Mouse (Mus musculus) spleen, postnatal 36 days (tissue): Measurements from ENCODE around the gene Prdm13.

Experiments
- DNase-seq, 2 experiments: peaks; one replicate each; pipeline ENCODE4 v3.0.0; 2022; ENCODE audit warnings: low spot score in 2 of 2, mixed read lengths in 1 of 2

Gene Prdm13

GRCm38 (mm10) chr4:21685595-21686091 is at the start of gene Prdm13:
TSS of gene Prdm13 (minus strand) at chr4:21685963.
- no peak for DNase-seq

DNA sequence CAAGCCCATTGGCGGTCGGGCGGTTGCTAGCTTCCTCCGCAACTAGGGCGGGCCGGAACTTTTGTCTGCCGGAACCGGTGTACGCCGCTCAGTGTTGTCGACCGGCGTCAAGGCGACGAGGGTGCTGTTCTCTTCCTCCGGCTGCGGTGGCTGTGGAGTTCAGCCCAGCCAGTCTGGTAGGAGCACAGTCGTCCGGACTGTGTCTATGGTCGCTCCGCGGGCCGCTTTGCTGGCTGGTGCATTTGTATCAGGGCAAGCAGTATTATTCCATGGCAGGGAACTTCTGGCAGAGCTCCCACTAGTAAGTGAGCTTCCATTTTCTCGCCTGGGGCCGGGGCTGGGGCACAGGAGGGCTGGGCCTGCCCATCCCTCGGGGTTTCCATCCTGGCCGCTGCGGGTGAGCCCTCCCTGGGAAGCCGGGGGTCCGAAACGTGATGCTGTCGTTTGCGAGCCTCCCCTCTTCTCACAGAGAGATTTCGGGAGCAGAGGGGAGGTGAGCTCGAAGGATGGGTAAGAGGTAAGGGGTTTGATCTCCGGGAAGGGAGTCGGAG is 41.9 kb upstream of the Prdm13 start, which contains the start of gene Ccnc:
Ccnc (plus strand) TSS at position 87 of the 551 bp plus-strand sequence.
- peak; percentile 88 for DNase-seq

DNA sequence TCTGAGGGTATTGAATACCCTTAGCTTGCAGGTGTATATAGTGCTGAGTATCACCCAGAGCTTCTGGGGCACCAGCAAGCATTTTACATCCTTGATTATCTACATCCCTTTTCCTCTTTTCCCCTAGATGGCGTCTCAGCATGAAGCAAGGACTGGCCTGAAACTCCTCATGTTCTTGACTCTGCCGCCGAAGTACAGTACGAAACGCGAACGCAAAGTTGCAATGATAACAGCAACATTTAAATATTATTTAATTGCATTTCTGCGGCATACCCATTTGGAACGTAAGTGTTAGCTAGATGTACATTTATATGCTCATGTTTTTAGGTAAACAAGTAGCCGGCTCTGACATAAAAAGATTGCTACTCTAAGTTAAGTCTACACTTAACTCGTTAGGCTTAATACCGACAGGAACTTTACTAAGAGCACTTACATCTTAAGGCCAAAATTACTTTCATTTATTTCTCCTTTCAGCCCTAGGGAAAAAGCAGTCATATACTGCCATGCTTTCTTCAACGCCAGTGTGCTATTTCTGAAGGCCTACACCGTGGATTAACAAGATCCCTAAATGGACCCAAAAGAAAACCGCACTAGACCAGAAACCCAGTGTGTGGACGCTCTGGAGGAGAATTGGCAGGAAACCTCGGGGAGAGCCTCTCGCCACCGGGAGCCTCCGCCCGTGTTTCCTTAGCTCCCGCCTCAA is 41.3 kb upstream of the Prdm13 start:
- DNase-seq: peak; percentile 15 to 50

DNA sequence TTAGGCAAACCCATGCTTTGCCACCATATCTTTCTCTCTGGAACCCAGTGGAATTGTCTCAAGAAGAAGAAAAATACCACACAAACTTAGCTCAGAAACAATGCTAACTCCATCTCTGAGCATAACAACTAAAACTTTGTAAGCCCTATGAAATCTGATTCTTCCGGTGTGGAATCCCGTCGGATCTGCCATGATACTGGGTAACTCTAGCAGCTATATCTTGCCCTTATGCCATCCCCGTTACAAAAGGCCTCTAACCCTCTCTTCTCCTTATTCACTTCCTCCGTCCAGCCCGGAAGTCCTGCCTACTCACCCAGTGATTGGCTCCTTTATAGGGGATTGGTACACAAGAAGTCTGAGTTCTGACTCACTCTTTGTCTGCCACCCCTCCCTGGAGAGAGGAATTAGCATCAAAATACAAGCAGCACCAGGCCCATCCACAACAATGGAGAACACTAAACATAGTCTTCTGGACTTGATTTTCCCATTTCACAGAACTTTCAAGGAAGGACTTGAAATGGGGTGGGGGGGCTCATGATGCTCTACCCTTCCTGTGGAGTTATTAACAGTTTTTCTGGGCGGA is 37.1 kb upstream of the Prdm13 start:
- DNase-seq: no peak

GRCm38 (mm10) chr4:21712147-21712546 is 26.4 kb upstream of the Prdm13 start:
- peak; percentile 56 to 58 for DNase-seq

GRCm38 (mm10) chr4:21705046-21705445 is 19.3 kb upstream of the Prdm13 start:
- DNase-seq: no peak

DNA sequence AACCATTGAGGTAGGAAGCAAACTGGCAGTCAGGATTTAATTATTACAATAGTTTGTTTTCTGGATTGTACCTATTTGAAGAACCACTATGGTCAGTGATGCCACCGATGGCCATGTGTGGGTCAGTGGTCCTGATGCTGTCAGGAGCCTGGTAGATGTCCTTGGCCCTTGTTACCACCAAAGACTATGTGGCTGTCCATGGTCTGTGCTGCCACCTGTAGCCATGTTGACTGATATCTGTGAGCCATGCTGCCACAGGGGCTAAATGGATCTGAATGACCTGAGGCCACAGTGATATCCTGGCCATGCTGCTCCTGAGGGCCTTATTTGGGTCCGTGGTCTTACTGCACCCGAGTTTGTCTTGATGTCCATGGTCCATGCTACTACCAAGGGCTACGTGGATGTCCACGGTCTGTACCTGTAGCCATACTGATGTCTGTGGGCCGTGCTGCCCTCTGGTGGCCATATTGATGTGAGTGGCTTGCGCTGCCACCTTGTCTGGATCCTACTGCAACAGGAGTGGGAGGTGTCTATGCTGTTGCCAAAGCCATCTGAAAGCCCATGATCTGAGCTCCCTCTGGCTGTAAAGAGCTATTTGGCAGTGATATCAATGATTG is 10.0 kb upstream of the Prdm13 start:
- DNase-seq: peak; percentile 27 to 33

DNA sequence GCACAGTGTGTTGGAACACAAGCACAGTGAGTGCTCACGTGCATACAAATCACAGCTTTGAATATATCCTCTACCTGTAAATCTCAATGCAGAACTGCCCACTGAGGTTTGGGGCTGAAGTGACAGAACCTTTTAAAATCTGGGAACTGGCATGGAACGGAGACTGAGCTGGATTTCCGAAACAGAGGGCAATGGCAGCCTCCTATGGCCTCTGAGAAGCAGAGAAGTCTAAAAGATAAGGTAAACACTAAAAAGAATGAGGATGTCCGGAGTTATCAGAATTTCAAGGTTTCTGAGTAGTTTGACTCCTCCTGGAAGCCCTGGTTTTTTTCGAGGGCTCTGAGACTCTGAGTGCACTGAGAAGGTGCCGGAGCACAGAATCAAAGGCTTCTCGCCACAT is 4.5 kb upstream of the Prdm13 start:
- no peak for DNase-seq

DNA sequence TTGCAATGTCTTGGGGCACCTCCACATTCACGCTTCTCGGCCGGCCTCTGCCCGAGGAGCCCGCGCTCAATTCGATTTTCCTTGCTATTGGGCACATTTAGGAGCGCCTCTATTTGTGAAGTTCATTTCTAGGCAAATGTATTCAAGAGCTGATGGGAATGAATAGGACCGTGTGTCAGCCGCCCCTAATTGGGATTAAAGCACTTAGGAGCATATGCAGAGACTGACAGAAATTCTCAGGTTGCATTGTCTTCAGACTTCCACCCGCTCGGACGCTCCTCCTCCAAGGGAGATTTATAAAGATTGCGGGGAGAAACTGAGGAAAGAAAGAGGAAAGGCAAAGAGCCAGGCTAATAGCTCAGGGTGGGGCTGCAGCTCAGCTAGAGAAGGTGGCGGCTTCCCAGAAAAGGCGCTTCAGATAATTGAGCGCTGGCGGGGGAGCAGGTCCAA is 3.8 kb upstream of the Prdm13 start:
- no peak for DNase-seq

GRCm38 (mm10) chr4:21688703-21689200 is 3.0 kb upstream of the Prdm13 start:
- no peak for DNase-seq

DNA sequence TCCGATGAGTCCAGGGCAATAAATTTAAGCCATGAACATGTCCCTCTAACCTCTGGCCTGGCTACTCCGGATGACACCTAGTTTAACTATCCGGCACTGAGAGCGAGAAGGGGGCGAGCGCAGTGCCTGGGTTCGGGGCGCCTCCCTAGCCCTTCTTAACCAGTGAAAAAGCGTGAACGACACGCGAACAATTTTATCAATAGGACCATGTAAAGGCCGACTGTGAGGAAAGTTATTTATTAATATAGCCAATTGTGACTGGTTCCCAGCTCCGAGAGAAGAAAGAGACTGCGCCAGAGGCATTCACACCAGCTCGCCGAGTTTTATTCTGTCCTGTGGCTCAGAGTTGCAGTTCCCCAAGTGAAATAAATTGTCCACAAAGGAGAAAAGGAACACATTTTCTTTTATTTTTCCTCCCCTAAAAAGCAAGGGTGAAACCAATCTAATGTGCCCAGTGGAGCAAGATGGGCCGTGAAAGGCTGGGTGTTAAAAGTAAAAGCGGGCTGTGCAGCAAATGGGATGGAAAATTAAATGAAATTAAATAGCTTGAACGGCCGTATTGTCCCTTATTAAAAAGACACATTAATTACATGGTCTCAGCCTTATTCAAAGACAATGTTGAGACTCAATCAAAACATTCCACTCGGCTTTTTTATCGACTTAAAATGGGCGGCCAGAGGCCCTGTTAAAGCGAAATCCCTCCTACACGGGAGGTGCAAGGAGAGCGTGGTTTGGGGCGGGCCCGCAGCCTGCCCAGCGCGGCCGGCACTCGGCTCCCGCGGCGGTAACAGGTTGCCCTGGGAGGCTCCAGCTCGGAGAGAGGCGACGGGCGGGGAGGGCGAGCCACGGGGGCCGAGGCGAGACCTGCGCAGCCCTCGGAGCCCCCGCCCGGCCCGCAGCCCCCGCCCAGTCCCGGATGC is 2.3 kb upstream of the Prdm13 start:
- no peak for DNase-seq

GRCm38 (mm10) chr4:21686934-21687333 is 1.2 kb upstream of the Prdm13 start:
- DNase-seq: no peak

DNA sequence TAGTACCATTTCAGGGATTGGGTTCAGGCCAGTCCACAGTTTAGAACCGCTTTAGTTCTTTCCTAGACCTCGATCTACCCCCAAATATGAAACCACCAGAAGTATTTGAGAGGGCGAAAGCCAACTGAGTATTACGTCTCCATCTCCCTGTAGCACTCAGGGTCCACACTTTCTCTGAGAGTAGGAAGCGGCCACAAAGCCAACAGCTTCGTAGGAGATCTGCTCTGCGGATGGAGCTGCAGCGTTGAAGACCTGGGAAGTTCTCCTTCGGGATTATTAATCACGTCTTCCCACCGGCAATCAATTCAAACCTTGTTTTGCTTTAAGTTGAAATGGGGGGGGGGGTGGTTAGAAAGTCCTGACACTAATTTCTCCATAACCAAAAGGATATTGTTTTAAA is 653 bp upstream of the Prdm13 start:
- DNase-seq: no peak

GRCm38 (mm10) chr4:21684341-21684970 is 1.3 kb downstream of the Prdm13 start:
- DNase-seq: no peak

DNA sequence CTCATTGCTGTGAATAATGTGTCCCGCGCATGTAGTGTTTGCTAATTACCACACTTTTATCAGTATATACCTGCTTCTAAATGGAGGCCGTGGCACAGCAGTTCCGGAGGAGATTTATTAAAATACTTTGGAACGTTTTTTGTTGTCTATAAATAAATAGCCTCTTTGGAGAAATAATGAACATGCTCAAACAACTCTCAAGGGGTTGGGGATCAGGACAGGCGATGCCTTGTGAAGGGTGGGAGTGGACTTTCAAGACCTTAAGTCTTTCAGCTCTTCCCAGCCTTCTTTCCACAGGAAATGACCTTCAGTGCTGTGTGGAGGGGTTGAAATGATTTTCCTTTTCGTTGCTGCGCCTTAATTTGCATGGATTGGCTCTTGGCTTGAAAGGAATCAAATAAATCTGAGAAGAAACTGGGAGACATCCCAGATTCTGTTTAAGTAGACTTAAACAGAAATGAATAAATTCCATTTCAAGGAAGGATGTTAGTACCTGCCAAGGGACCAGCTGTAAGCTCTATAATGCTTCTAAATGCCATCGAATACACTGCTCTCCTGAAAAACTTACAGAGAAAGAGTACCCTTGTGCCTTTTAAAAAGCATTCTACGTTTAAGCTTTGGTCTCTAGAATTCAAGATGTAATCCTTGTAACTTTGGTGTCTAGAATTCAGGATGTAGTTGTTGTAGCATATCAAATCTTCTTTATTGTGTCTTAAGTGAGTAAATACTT is 3.2 kb downstream of the Prdm13 start:
- no peak for DNase-seq

DNA sequence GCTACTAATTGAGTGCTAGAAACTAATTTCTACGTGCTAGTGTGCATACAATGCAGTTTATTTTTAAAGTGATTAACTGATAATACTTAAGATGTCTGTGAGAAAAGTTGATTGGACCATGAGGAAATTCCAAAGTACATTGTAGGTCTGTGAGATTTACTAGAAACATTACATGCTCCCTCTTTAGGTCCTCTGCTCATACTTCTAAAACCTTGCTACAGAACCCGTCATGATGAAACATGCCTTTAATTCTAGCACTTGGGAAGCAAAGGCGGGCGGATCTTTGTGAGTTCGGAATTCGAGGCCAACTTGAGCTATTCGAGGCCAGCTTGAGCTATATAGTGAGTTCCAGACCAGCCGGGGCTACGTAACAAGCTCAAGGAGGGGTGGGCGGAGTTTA is 4.8 kb downstream of the Prdm13 start:
- DNase-seq: no peak

- DNase-seq: no peak
Measured at GRCm38 (mm10) chr4:21679624-21680480, 5.9 kb downstream of the Prdm13 start.

DNA sequence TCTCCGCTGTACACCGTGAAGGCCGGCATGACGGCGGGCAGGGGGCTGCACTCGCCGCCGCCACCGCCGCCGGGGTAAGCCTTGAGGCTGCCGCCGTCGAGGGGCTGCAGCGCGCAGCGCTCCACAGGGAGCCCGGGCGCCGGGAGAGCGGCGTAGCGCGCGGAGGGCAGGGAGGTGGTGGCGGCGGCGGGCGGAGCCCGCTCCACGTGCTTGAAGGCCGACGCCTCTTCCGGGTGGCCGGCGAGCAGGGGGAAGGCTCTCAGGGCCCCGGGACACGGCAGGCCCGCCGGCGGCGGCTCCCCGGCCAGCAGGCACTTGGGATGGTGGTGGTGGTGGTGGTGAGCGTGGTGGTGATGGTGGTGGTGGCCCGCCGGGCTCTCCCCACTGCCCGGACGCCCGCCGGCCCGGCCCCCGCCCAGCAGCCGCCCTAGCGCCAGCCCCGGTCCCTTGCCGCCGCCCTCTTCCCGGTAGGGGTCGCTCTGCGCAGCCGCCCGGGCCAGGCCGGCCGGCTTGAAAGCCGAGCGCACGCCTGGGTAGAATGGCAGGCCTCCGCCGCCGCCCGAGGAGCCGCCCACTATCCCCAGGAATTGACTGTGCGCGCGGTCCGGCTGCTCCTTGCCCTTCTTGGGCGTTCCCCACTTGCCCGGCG is 6.7 kb downstream of the Prdm13 start:
- no peak for DNase-seq
